Mouse (Mus musculus): Measurements from ENCODE around the gene Med12l. TPM values are rescaled to one million over a fixed set of nuclear protein-coding genes. Genes with fewer than 3 reads are reported as not detected.

Gene Med12l
- polyA plus RNA-seq, 1 experiment, result 11.7 TPM

GRCm38 (mm10) chr3:59077278-59077677, 71.7 kb downstream of the Med12l start:
- H3K27ac ChIP-seq (ENCODE audit: insufficient read depth, low read length), result no peak overlapping the region
- no peak overlapping the region for H3K9ac ChIP-seq (ENCODE audit: low read depth, poor library complexity, severe bottlenecking)
- H3K4me1 ChIP-seq (ENCODE audit: control insufficient read depth, insufficient read depth, low read length), result no peaks in the 10 kb centered on the region
- TF ChIP-seq EP300 (IDR thresholded peaks at IDR 0.05; ENCODE audit: insufficient read depth, low read depth, low read length) (no peak), POLR2A (IDR thresholded peaks at IDR 0.05; ENCODE audit: insufficient read depth, low read length) (no peak)
- no peak overlapping the region for H3K4me3 ChIP-seq (ENCODE audit: low read depth, low read length)
- no peaks in the 10 kb centered on the region for H3K36me3 ChIP-seq (ENCODE audit: control insufficient read depth, insufficient read depth, low read length, poor library complexity, severe bottlenecking)
- H3K9me3 ChIP-seq (replicated peaks; ENCODE audit: control insufficient read depth, insufficient read depth, low read length, poor library complexity, severe bottlenecking), result no peaks in the 10 kb centered on the region
- H3K27me3 ChIP-seq (ENCODE audit: control insufficient read depth, insufficient read depth, low read length, poor library complexity, severe bottlenecking), result no peaks in the 10 kb centered on the region

GRCm38 (mm10) chr3:59078585-59078984, 73.0 kb downstream of the Med12l start:
- no peak overlapping the region for H3K9ac ChIP-seq (ENCODE audit: low read depth, poor library complexity, severe bottlenecking)
- no peaks in the 10 kb centered on the region for H3K36me3 ChIP-seq (ENCODE audit: control insufficient read depth, insufficient read depth, low read length, poor library complexity, severe bottlenecking)
- TF ChIP-seq EP300 (IDR thresholded peaks at IDR 0.05; ENCODE audit: insufficient read depth, low read depth, low read length), result no peak
- no peaks in the 10 kb centered on the region for H3K27me3 ChIP-seq (ENCODE audit: control insufficient read depth, insufficient read depth, low read length, poor library complexity, severe bottlenecking)
- no peak overlapping the region for H3K27ac ChIP-seq (ENCODE audit: insufficient read depth, low read length)
- H3K4me3 ChIP-seq (ENCODE audit: low read depth, low read length), result no peak overlapping the region
- H3K4me1 ChIP-seq (ENCODE audit: control insufficient read depth, insufficient read depth, low read length), result no peaks in the 10 kb centered on the region
- H3K9me3 ChIP-seq (replicated peaks; ENCODE audit: control insufficient read depth, insufficient read depth, low read length, poor library complexity, severe bottlenecking), result no peaks in the 10 kb centered on the region

- no peak overlapping the region for H3K27ac ChIP-seq (ENCODE audit: insufficient read depth, low read length)
- H3K36me3 ChIP-seq (ENCODE audit: control insufficient read depth, insufficient read depth, low read length, poor library complexity, severe bottlenecking), result no peaks in the 10 kb centered on the region
- TF ChIP-seq POLR2A (IDR thresholded peaks at IDR 0.05; ENCODE audit: insufficient read depth, low read length) (no peak), CTCF (IDR thresholded peaks at IDR 0.05; ENCODE audit: low read depth, low read length) (no peak), EP300 (IDR thresholded peaks at IDR 0.05; ENCODE audit: insufficient read depth, low read depth, low read length) (no peak)
- H3K9me3 ChIP-seq (replicated peaks; ENCODE audit: control insufficient read depth, insufficient read depth, low read length, poor library complexity, severe bottlenecking), result no peaks in the 10 kb centered on the region
- H3K9ac ChIP-seq (ENCODE audit: low read depth, poor library complexity, severe bottlenecking), result no peak overlapping the region
- H3K4me1 ChIP-seq (ENCODE audit: control insufficient read depth, insufficient read depth, low read length), result no peaks in the 10 kb centered on the region
- no peak overlapping the region for H3K4me3 ChIP-seq (ENCODE audit: low read depth, low read length)
- no peaks in the 10 kb centered on the region for H3K27me3 ChIP-seq (ENCODE audit: control insufficient read depth, insufficient read depth, low read length, poor library complexity, severe bottlenecking)
These were observed 73.7 kb downstream of the Med12l start for GRCm38 (mm10) chr3:59079327-59079726.

GRCm38 (mm10) chr3:59080293-59080916, 74.8 kb downstream of the Med12l start:
- H3K36me3 ChIP-seq (ENCODE audit: control insufficient read depth, insufficient read depth, low read length, poor library complexity, severe bottlenecking), result no peaks in the 10 kb centered on the region
- no peaks in the 10 kb centered on the region for H3K4me1 ChIP-seq (ENCODE audit: control insufficient read depth, insufficient read depth, low read length)
- no peak overlapping the region for H3K9ac ChIP-seq (ENCODE audit: low read depth, poor library complexity, severe bottlenecking)
- TF ChIP-seq CTCF (IDR thresholded peaks at IDR 0.05; ENCODE audit: low read depth, low read length) (no peak), EP300 (IDR thresholded peaks at IDR 0.05; ENCODE audit: insufficient read depth, low read depth, low read length) (no peak), POLR2A (IDR thresholded peaks at IDR 0.05; ENCODE audit: insufficient read depth, low read length) (no peak)
- H3K27me3 ChIP-seq (ENCODE audit: control insufficient read depth, insufficient read depth, low read length, poor library complexity, severe bottlenecking), result no peaks in the 10 kb centered on the region
- no peak overlapping the region for H3K27ac ChIP-seq (ENCODE audit: insufficient read depth, low read length)
- no peaks in the 10 kb centered on the region for H3K9me3 ChIP-seq (replicated peaks; ENCODE audit: control insufficient read depth, insufficient read depth, low read length, poor library complexity, severe bottlenecking)
- H3K4me3 ChIP-seq (ENCODE audit: low read depth, low read length), result no peak overlapping the region

GRCm38 (mm10) chr3:59080919-59081318, 75.3 kb downstream of the Med12l start:
- Histone ChIP-seq H3K9ac (ENCODE audit: low read depth, poor library complexity, severe bottlenecking) (no peak overlapping the region), H3K36me3 (ENCODE audit: control insufficient read depth, insufficient read depth, low read length, poor library complexity, severe bottlenecking) (no peaks in the 10 kb centered on the region), H3K27ac (ENCODE audit: insufficient read depth, low read length) (no peak overlapping the region), H3K4me3 (ENCODE audit: low read depth, low read length) (no peak overlapping the region), H3K27me3 (ENCODE audit: control insufficient read depth, insufficient read depth, low read length, poor library complexity, severe bottlenecking) (no peaks in the 10 kb centered on the region), H3K4me1 (ENCODE audit: control insufficient read depth, insufficient read depth, low read length) (no peaks in the 10 kb centered on the region), H3K9me3 (replicated peaks; ENCODE audit: control insufficient read depth, insufficient read depth, low read length, poor library complexity, severe bottlenecking) (no peaks in the 10 kb centered on the region)
- no peak for TF ChIP-seq CTCF (IDR thresholded peaks at IDR 0.05; ENCODE audit: low read depth, low read length)

- TF ChIP-seq CTCF (IDR thresholded peaks at IDR 0.05; ENCODE audit: low read depth, low read length), result no peak
- no peak for TF ChIP-seq EP300 (IDR thresholded peaks at IDR 0.05; ENCODE audit: insufficient read depth, low read depth, low read length)
- no peak for TF ChIP-seq POLR2A (IDR thresholded peaks at IDR 0.05; ENCODE audit: insufficient read depth, low read length)
- no peaks in the 10 kb centered on the region for H3K4me1 ChIP-seq (ENCODE audit: control insufficient read depth, insufficient read depth, low read length)
- no peaks in the 10 kb centered on the region for H3K36me3 ChIP-seq (ENCODE audit: control insufficient read depth, insufficient read depth, low read length, poor library complexity, severe bottlenecking)
- H3K4me3 ChIP-seq (ENCODE audit: low read depth, low read length), result no peak overlapping the region
- no peak overlapping the region for H3K9ac ChIP-seq (ENCODE audit: low read depth, poor library complexity, severe bottlenecking)
- no peaks in the 10 kb centered on the region for H3K9me3 ChIP-seq (replicated peaks; ENCODE audit: control insufficient read depth, insufficient read depth, low read length, poor library complexity, severe bottlenecking)
- no peak overlapping the region for H3K27ac ChIP-seq (ENCODE audit: insufficient read depth, low read length)
- H3K27me3 ChIP-seq (ENCODE audit: control insufficient read depth, insufficient read depth, low read length, poor library complexity, severe bottlenecking), result no peaks in the 10 kb centered on the region
These were observed 87.1 kb downstream of the Med12l start for GRCm38 (mm10) chr3:59092702-59093101.
